Mouse (Mus musculus) liver, embryonic 14.5 days (tissue): ENCODE results near the gene Btaf1. TPM values are rescaled to one million over a fixed set of nuclear protein-coding genes. Genes with fewer than 3 reads are reported as not detected.
A peak's percentile ranks its signal among the peaks of the same experiment; 100 is the strongest.

Experiments
- ATAC-seq: fragments of 200-750 bp; cut with Nextera tagmentation; 2 replicates; pipeline ENCODE4 v1.8.0; 2017; ENCODE audit warnings: moderate number of reproducible peaks, mild to moderate bottlenecking, moderate library complexity; ENCODE audit not compliant: insufficient read depth
- DNase-seq, 3 experiments: peaks; one replicate each; pipeline ENCODE4 v3.0.0-alpha.2; 2012 to 2013; ENCODE audit warnings: low read depth in 3 of 3, low spot score in 3 of 3
- H3K27ac ChIP-seq: fragments of 300-500 bp; sonication (generic); 2 replicates; pipeline ENCODE4 v1.5.1; 2014; ENCODE audit warnings: moderate library complexity, mild to moderate bottlenecking, control low read depth, inconsistent platforms
- H3K27me3 ChIP-seq: fragments of 300-500 bp; sonication (generic); 2 replicates; pipeline ENCODE4 v1.6.1; 2014; ENCODE audit warnings: mild to moderate bottlenecking, low read length, moderate library complexity; ENCODE audit not compliant: control insufficient read depth, insufficient read depth
- H3K36me3 ChIP-seq: fragments of 300-500 bp; sonication (generic); replicated peaks from 2 replicates; pipeline ENCODE4 v1.6.1; 2014; ENCODE audit warnings: low read depth; ENCODE audit not compliant: control insufficient read depth, insufficient read depth
- H3K4me1 ChIP-seq, 2 experiments: fragments of 200-500 bp in 1 of 2; fragments of 300-500 bp in 1 of 2; sonication (generic) in 1 of 2; replicated peaks; 2 replicates each; pipeline ENCODE4 v1.6.1; 2012 to 2014; ENCODE audit warnings: antibody characterized with exemption in 1 of 2, inconsistent platforms in 1 of 2, low read length in 1 of 2; ENCODE audit not compliant: control insufficient read depth in 2 of 2, insufficient read depth in 2 of 2
- H3K4me2 ChIP-seq: fragments of 300-500 bp; sonication (generic); 2 replicates; pipeline ENCODE4 v1.6.1; 2014; ENCODE audit warnings: low read depth, mild to moderate bottlenecking, control low read depth, moderate library complexity
- H3K4me3 ChIP-seq, 2 experiments: fragments of 200-500 bp in 1 of 2; fragments of 300-500 bp in 1 of 2; sonication (generic) in 1 of 2; 2 replicates each; pipeline ENCODE4 v1.5.1; 2012 to 2014; ENCODE audit warnings: low read depth in 2 of 2, low read length in 2 of 2, mild to moderate bottlenecking in 2 of 2, control low read depth in 1 of 2, inconsistent platforms in 1 of 2, moderate library complexity in 1 of 2; ENCODE audit not compliant: insufficient read depth in 1 of 2
- H3K9ac ChIP-seq: fragments of 300-500 bp; sonication (generic); replicated peaks from 2 replicates; pipeline ENCODE4 v1.6.1; 2014; ENCODE audit warnings: mild to moderate bottlenecking, control low read depth, moderate library complexity
- H3K9me3 ChIP-seq: fragments of 300-500 bp; sonication (generic); 2 replicates; pipeline ENCODE4 v1.6.1; 2016; ENCODE audit warnings: low read length, mixed read lengths; ENCODE audit not compliant: control insufficient read depth
- CTCF ChIP-seq: IDR thresholded peaks from 2 replicates; pipeline ENCODE4 v1.5.1; 2016; ENCODE audit warnings: antibody characterized with exemption, low read depth, control low read depth
- EP300 ChIP-seq: IDR thresholded peaks from 2 replicates; pipeline ENCODE4 v1.6.1; 2016; ENCODE audit warnings: antibody characterized with exemption, low read depth
- WGBS: fragments of 180-500 bp; shearing (Covaris S2); extraction: QIAGEN DNeasy Blood & Tissue Kit; methylation state at CpG from one replicate; pipeline ENCODE4 v1.1.7; 2014; ENCODE audit not compliant: insufficient replicate concordance; 5-methylcytosine and 5-hydroxymethylcytosine counted together
- polyA plus RNA-seq, 2 experiments: library from polyadenylated mRNA; depleted of rRNA in 1 of 2; stranded (reverse) in 1 of 2; unstranded in 1 of 2; fragments of >200 nt; fragmentation: Nextera tagmentation in 1 of 2; extraction: Ambion mirVana in 1 of 2; gene quantifications; 2 replicates each; pipeline versions ENCODE4 v1.2.1 to v1.2.3; 2012 to 2014

The Btaf1 gene
- polyA plus RNA-seq, 2 experiments, result 8.4 to 13.1 TPM

DNA sequence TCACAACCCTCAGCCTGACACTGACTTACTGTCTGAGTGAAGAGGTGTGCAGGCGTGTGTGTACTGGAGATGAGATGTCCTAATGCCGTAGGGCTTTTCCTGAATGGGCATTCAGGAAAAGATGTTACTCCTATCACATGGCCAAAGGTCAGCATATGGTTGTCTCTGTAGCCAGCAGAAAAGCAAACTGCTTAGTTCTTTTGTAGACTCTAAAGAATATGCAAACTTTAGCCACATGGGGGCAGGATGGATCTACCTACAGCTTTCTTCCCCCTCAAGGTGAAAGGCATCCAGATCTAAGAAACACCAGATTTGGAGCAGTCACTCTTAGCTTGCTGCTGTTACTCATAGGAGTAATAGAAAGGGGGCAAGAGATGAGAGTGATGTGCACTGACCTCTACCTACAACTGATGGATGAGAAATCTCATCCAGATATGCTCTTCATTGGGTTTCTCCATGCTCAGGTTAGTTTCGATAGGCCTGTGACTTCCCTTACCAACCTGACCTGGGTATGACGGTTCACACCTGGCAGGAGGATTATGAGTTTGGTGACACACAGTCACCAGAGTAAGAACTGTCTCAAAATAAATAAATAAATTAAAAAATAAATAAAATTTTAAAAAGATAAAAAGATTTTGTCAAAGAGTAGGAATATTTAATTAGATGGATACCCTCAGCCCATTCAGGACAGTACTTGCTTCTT, 124.9 kb downstream of the Btaf1 start:
- TF ChIP-seq CTCF (peak; percentile 68), EP300 (no peak)

DNA sequence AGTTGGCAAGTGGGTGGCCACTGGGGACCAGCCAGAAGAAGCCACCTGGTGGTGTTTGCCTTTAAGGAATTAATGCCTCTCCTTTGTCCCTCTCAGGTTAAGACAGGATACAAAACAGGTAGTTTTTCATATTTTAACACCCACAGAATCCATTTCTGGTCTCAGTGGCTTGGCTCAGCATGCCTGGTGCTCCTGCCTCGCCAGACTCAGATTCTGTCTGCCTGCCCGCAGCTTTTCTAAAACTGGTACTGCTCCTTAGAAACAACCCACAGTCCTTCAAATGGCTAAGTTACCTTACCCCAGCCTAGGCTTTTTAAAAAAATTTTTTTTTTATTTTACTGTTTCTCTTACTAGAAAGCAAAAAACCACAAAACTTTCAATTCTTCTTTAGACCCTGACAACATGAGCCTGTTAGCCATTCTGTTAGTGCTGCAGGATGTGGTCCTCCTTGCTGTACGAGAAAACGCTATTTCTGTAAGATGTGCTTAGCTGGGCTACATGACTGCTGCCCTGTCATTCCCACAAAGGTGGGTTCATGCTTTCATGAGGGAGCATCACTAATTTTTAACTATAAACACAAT, 130.2 kb downstream of the Btaf1 start:
- DNase-seq, result no peak
- no peak overlapping the region for H3K27ac ChIP-seq
- H3K36me3 ChIP-seq, result no peaks in the 10 kb centered on the region
- H3K9me3 ChIP-seq, result no peaks in the 10 kb centered on the region
- WGBS, result 71% methylated on average over 4 of the region's 4 CpGs
- no peak overlapping the region for H3K4me2 ChIP-seq
- TF ChIP-seq CTCF (no peak), EP300 (no peak)
- H3K4me1 ChIP-seq, result no peaks in the 10 kb centered on the region; a peak in 1 of 4 replicates
- H3K9ac ChIP-seq, result no peak overlapping the region
- H3K4me3 ChIP-seq, result no peak overlapping the region
- no peaks in the 10 kb centered on the region for H3K27me3 ChIP-seq
- ATAC-seq, result no peak

More for the DNA sequence above, 124.9 kb downstream of the Btaf1 start:
- no peak overlapping the region for H3K9ac ChIP-seq
- DNase-seq (peak; percentile 39 to 47 (median 40)), ATAC-seq (no peak)
- no peak overlapping the region for H3K4me2 ChIP-seq
- no peak overlapping the region for H3K27ac ChIP-seq
- no peaks in the 10 kb centered on the region for H3K27me3 ChIP-seq
- no peaks in the 10 kb centered on the region for H3K36me3 ChIP-seq
- no peaks in the 10 kb centered on the region for H3K9me3 ChIP-seq
- H3K4me3 ChIP-seq, result no peak overlapping the region
- no peaks in the 10 kb centered on the region for H3K4me1 ChIP-seq
- WGBS, result 56% methylated on average over 4 of the region's 4 CpGs

DNA sequence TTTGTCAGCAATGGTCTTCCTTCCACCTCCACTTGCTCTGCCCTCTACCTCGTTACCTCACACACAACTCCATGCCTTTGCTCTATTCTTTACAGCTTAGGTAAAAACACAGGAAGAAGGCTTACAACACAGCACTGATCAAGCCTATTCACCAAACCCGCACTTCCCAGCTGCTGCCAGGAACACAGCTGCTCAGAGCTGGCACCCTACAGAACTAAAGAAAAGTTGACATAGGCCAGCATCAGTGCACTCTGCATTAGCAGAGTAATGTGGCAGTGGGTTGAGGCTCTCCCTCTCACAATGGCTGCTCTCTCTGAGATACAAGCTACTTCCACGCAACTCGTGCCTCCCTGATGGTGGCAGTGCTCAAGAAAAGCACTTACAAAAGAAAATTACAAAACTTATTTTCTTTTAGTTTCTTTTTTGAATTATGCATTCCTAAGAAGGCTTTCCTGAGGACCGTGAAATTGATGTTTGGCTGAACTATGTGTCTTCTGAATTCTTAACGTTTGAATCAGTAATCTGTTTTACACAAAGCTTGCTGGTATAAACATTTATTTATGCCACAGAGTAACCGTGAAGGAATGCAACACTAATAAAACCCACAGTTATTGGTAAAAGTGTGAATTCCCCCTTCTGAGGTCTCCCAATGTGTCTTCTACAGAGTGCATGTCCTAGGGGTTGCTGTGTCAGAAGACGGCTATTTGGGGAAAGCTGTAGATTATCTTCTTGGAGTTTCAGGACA, 131.5 kb downstream of the Btaf1 start:
- no peak for ATAC-seq
- no peaks in the 10 kb centered on the region for H3K36me3 ChIP-seq
- no peak for DNase-seq
- no peak overlapping the region for H3K4me3 ChIP-seq
- H3K4me1 ChIP-seq, result no peaks in the 10 kb centered on the region; a peak in 1 of 4 replicates
- no peak for TF ChIP-seq CTCF
- TF ChIP-seq EP300, result no peak
- no peaks in the 10 kb centered on the region for H3K27me3 ChIP-seq
- no peaks in the 10 kb centered on the region for H3K9me3 ChIP-seq
- H3K4me2 ChIP-seq, result no peak overlapping the region
- WGBS, result 69% methylated on average over 8 of the region's 8 CpGs
- H3K9ac ChIP-seq, result no peak overlapping the region
- no peak overlapping the region for H3K27ac ChIP-seq

DNA sequence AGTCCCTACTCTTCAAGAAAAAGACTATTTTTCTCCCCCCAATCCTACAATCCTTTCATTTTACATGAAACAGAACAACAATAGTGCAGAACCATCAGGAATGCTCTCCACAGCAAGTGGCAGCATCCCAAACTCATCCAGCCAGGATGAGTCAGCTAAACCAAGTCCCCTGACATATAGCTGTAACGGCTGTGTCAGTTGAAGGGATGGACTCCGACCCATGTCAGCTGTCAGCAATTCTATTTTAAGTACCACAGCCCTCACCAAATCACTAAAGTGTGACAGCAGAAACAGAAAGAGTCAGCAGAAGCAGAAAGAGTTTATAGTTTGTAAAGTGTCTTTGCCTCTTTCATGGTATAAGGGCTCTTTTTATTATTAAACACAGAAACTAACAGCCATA, 133.7 kb downstream of the Btaf1 start:
- H3K36me3 ChIP-seq, result no peaks in the 10 kb centered on the region
- H3K4me1 ChIP-seq, result no peaks in the 10 kb centered on the region; a peak in 1 of 4 replicates
- WGBS, result 20% methylated on average over 2 of the region's 2 CpGs
- no peak overlapping the region for H3K4me2 ChIP-seq
- H3K4me3 ChIP-seq, result no peak overlapping the region
- H3K9me3 ChIP-seq, result no peaks in the 10 kb centered on the region
- no peak for TF ChIP-seq CTCF
- TF ChIP-seq EP300, result no peak
- ATAC-seq, result no peak
- no peak overlapping the region for H3K27ac ChIP-seq
- no peak overlapping the region for H3K9ac ChIP-seq
- DNase-seq, result peak in 2 of 3 experiments; percentile 9 to 12
- H3K27me3 ChIP-seq, result no peaks in the 10 kb centered on the region

DNA sequence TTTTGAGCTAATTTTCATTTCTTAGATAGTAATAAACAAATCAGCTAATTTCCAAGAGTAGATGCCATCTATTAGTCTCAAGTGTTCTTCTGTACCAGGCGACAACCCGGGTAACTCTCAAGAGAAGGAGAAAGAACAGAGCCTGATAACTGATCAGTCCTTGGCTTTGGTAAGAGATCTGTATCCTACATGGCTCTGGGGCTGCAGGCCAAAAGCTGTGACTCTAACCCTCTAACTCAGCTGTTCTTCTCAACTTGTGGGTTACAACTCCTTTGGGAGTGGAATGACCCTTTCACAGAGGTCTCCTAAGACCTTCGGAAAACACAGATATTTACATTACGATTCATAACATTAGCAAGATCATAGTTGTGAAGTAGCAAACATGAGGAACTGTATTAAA, 134.2 kb downstream of the Btaf1 start:
- TF ChIP-seq EP300 (no peak), CTCF (no peak)
- DNase-seq, result no peak
- no peak overlapping the region for H3K4me3 ChIP-seq
- 81% methylated on average over 4 of the region's 4 CpGs for WGBS
- no peaks in the 10 kb centered on the region for H3K27me3 ChIP-seq
- ATAC-seq, result no peak
- H3K9ac ChIP-seq, result no peak overlapping the region
- no peak overlapping the region for H3K27ac ChIP-seq
- no peaks in the 10 kb centered on the region for H3K36me3 ChIP-seq
- H3K9me3 ChIP-seq, result no peaks in the 10 kb centered on the region
- H3K4me1 ChIP-seq, result no peaks in the 10 kb centered on the region; a peak in 1 of 4 replicates
- no peak overlapping the region for H3K4me2 ChIP-seq

Other genes starting within 250 kb of the Btaf1 start
- gene Ppp1r3c, start 189.4 kb upstream of the Btaf1 start, polyA plus RNA-seq (2012; rRNA removed), result 0.51 and 0.65 TPM in 2 replicates
- gene Ppp1r3c, start 189.4 kb upstream of the Btaf1 start, polyA plus RNA-seq (2014; fragmentation: Nextera tagmentation; extraction: Ambion mirVana), result 0.78 and 1.1 TPM in 2 replicates
- 13.5 and 19.4 TPM in 2 replicates for gene Tnks2, start 91.8 kb upstream of the Btaf1 start, polyA plus RNA-seq (2012; rRNA removed)
- 19.0 and 21.0 TPM in 2 replicates for gene Tnks2, start 91.8 kb upstream of the Btaf1 start, polyA plus RNA-seq (2014; fragmentation: Nextera tagmentation; extraction: Ambion mirVana)
- 1.1 and 1.2 TPM in 2 replicates for gene Fgfbp3, start 6.5 kb upstream of the Btaf1 start, polyA plus RNA-seq (2012; rRNA removed)
- 0.72 and 0.97 TPM in 2 replicates for gene Fgfbp3, start 6.5 kb upstream of the Btaf1 start, polyA plus RNA-seq (2014; fragmentation: Nextera tagmentation; extraction: Ambion mirVana)